In genomic region chr7:89979432-89980130, GRCm38 (mm10) we compare ENCODE assay signal across 8 mouse cellular contexts. TPM values are rescaled to one million over a fixed set of nuclear protein-coding genes. Genes with fewer than 3 reads are reported as not detected.
DNase-seq lines count a peak whose midpoint lies in the region; ATAC-seq lines count a peak whose summit lies in the region.

No protein-coding gene starts in this region.

- H3K4me2 ChIP-seq in kidney, embryonic 16.5 days (replicated peaks; ENCODE audit: low read depth, low read length) = peak overlapping the region; percentile 81
- peak overlapping the region; percentile 84 for H3K4me2 ChIP-seq in forebrain, embryonic 14.5 days (ENCODE audit: low read length)
- H3K4me2 ChIP-seq in liver, embryonic 11.5 days = peak overlapping the region; percentile 88

- H3K27ac ChIP-seq in kidney, embryonic 16.5 days (ENCODE audit: low read length) = peak overlapping the region; percentile 100
- no peak overlapping the region for H3K27ac ChIP-seq in forebrain, embryonic 14.5 days (ENCODE audit: low read depth, low read length)
- H3K27ac ChIP-seq in liver, embryonic 11.5 days (ENCODE audit: low read depth, low read length) = peak overlapping the region; percentile 99

- peaks cover 16% of the 10 kb centered on the region for H3K36me3 ChIP-seq in kidney, embryonic 16.5 days (ENCODE audit: insufficient read depth, low read length)
- peaks cover 15% of the 10 kb centered on the region for H3K36me3 ChIP-seq in forebrain, embryonic 14.5 days (ENCODE audit: control insufficient read depth, insufficient read depth, low read length)
- peaks cover 10% of the 10 kb centered on the region for H3K36me3 ChIP-seq in liver, embryonic 11.5 days (ENCODE audit: control insufficient read depth, insufficient read depth, low read length)
- peaks cover 4% of the 10 kb centered on the region for H3K36me3 ChIP-seq in splenic B cell, adult 2 months (ENCODE audit: control insufficient read depth, insufficient read depth, low read length, poor library complexity, severe bottlenecking)

- no peak for DNase-seq in kidney, postnatal 4 days
- DNase-seq in R1 (ENCODE audit: low read depth, low spot score) = peak; percentile 54
- DNase-seq in forebrain, embryonic 14.5 days (ENCODE audit: low spot score) = peak; percentile 31
- no peak for DNase-seq in liver, embryonic 11.5 days (ENCODE audit: low spot score)
- DNase-seq in splenic B cell, adult 2 months (ENCODE audit: low read depth, low spot score) = peak; percentile 29
- DNase-seq in layer of hippocampus, adult 8-10 months (ENCODE audit: low spot score in 2 of 2) = no peak
- DNase-seq in left cerebral cortex, adult 18-20 months (ENCODE audit: low spot score in 2 of 2) = no peak

- WGBS in kidney, embryonic 16.5 days = 3% methylated on average over 23 of the region's 23 CpGs
- WGBS in forebrain, embryonic 14.5 days = 3% methylated on average over 23 of the region's 23 CpGs
- 3% methylated on average over 23 of the region's 23 CpGs for WGBS in liver, embryonic 11.5 days

- peak overlapping the region; percentile 96 for H3K9ac ChIP-seq in kidney, embryonic 16.5 days (replicated peaks; ENCODE audit: low read length)
- H3K9ac ChIP-seq in forebrain, embryonic 14.5 days (ENCODE audit: low read length) = peak overlapping the region; percentile 87
- peak overlapping the region; percentile 89 for H3K9ac ChIP-seq in liver, embryonic 11.5 days (ENCODE audit: low read depth, low read length)

- no peaks in the 10 kb centered on the region for H3K27me3 ChIP-seq in kidney, embryonic 16.5 days (ENCODE audit: insufficient read depth, low read length)
- no peaks in the 10 kb centered on the region for H3K27me3 ChIP-seq in forebrain, embryonic 14.5 days (replicated peaks; ENCODE audit: control insufficient read depth, insufficient read depth, low read length)
- H3K27me3 ChIP-seq in liver, embryonic 11.5 days (replicated peaks; ENCODE audit: control insufficient read depth, insufficient read depth, low read length) = no peaks in the 10 kb centered on the region
- H3K27me3 ChIP-seq in splenic B cell, adult 2 months (ENCODE audit: control insufficient read depth, insufficient read depth, low read length, poor library complexity, severe bottlenecking) = no peaks in the 10 kb centered on the region; the same call in 1 of the 2 replicates

- ATAC-seq in kidney, embryonic 16.5 days (ENCODE audit: low FRiP score, low TSS enrichment) = no peak
- ATAC-seq in forebrain, embryonic 14.5 days = peak; percentile 0; the same call in 1 of the 2 replicates
- ATAC-seq in liver, embryonic 11.5 days (replicated peaks; ENCODE audit: low FRiP score) = no peak

- H3K4me3 ChIP-seq in kidney, embryonic 16.5 days (ENCODE audit: low read length) = peak overlapping the region; percentile 86
- peak overlapping the region; percentile 70 for H3K4me3 ChIP-seq in forebrain, embryonic 14.5 days (ENCODE audit: low read depth, low read length)
- peak overlapping the region; percentile 77 for H3K4me3 ChIP-seq in liver, embryonic 11.5 days (ENCODE audit: low read depth, low read length)

- H3K4me1 ChIP-seq in kidney, embryonic 16.5 days (ENCODE audit: insufficient read depth, low read length) = peaks cover 19% of the 10 kb centered on the region
- H3K4me1 ChIP-seq in forebrain, embryonic 14.5 days (ENCODE audit: control insufficient read depth, insufficient read depth, low read length) = peaks cover 12% of the 10 kb centered on the region
- H3K4me1 ChIP-seq in liver, embryonic 11.5 days (replicated peaks; ENCODE audit: control insufficient read depth, insufficient read depth, low read length) = peaks cover 9% of the 10 kb centered on the region

- no peaks in the 10 kb centered on the region for H3K9me3 ChIP-seq in kidney, embryonic 16.5 days (ENCODE audit: low read length)
- H3K9me3 ChIP-seq in forebrain, embryonic 14.5 days (replicated peaks; ENCODE audit: control insufficient read depth, low read length) = no peaks in the 10 kb centered on the region
- no peaks in the 10 kb centered on the region for H3K9me3 ChIP-seq in liver, embryonic 11.5 days (ENCODE audit: control insufficient read depth, low read length)

RNA-seq across cellular contexts. Expression of gene Eed, which starts 1.2 kb away (rescaled TPM):
- polyA plus RNA-seq in kidney, embryonic 16.5 days (2015; fragmentation: Nextera tagmentation; extraction: Ambion mirVana) = 68.3 and 76.6 TPM in 2 replicates
- 41.2 and 43.5 TPM in 2 replicates for polyA plus RNA-seq in forebrain, embryonic 14.5 days (2014; fragmentation: Nextera tagmentation; extraction: Ambion mirVana)
- 68.4 and 77.1 TPM in 2 replicates for polyA plus RNA-seq in liver, embryonic 11.5 days (2014; fragmentation: Nextera tagmentation; extraction: Ambion mirVana)
- total RNA-seq in layer of hippocampus, adult 8-10 months (2022) = 10 to 100 TPM; 28.4 to 37.7 (median 34.0) TPM
- 10 to 100 TPM; 34.2 to 39.2 TPM for total RNA-seq in left cerebral cortex, adult 18-20 months (2021)

RNA-seq across cellular contexts. Expression of gene Hikeshi, which starts 38.6 kb away (rescaled TPM):
- 131 and 138 TPM in 2 replicates for polyA plus RNA-seq in kidney, embryonic 16.5 days (2015; fragmentation: Nextera tagmentation; extraction: Ambion mirVana)
- polyA plus RNA-seq in forebrain, embryonic 14.5 days (2014; fragmentation: Nextera tagmentation; extraction: Ambion mirVana) = 171 and 174 TPM in 2 replicates
- polyA plus RNA-seq in liver, embryonic 11.5 days (2014; fragmentation: Nextera tagmentation; extraction: Ambion mirVana) = 138 and 146 TPM in 2 replicates
- total RNA-seq in layer of hippocampus, adult 8-10 months (2022) = 100 to 1,000 TPM in 2 of 4 experiments, 10 to 100 TPM in 2; 76.4 to 119 (median 97.1) TPM
- 10 to 100 TPM; 83.6 to 84.5 TPM for total RNA-seq in left cerebral cortex, adult 18-20 months (2021)

Comparison
In these comparisons a context has a peak if more than half of its experiments do, and no peak if none do; other contexts are left out.
1. DNase-seq: peak in R1 (single experiment), forebrain, embryonic 14.5 days (single experiment) and splenic B cell, adult 2 months (single experiment); none in kidney, postnatal 4 days (0 of 2), liver, embryonic 11.5 days (single experiment), layer of hippocampus, adult 8-10 months (0 of 2) and left cerebral cortex, adult 18-20 months (0 of 2).
2. Peak in every context shown above with its lines, with median percentiles within 50 percentile points of each other: H3K4me2 ChIP-seq, H3K4me3 ChIP-seq and H3K9ac ChIP-seq.